Mouse (Mus musculus): ENCODE measurements around the gene Sparc.

GRCm38 (mm10) chr11:55397036-55397435, 25.9 kb downstream of the Sparc start:
- TF ChIP-seq CTCF (IDR thresholded peaks at IDR 0.05; ENCODE audit: borderline replicate concordance, insufficient read depth, low read length) (no peak), POLR2A (IDR thresholded peaks at IDR 0.05; ENCODE audit: low read depth, low read length) (no peak)

Data from embryonic fibroblast, embryonic 13.5 days (primary cell).